Mouse (Mus musculus): Measurements from ENCODE around the gene Fam240b. TPM values are rescaled to one million over a fixed set of nuclear protein-coding genes. Genes with fewer than 3 reads are reported as not detected.

The Fam240b gene
- total RNA-seq, 2 experiments from 2014 or later: not detected

DNA sequence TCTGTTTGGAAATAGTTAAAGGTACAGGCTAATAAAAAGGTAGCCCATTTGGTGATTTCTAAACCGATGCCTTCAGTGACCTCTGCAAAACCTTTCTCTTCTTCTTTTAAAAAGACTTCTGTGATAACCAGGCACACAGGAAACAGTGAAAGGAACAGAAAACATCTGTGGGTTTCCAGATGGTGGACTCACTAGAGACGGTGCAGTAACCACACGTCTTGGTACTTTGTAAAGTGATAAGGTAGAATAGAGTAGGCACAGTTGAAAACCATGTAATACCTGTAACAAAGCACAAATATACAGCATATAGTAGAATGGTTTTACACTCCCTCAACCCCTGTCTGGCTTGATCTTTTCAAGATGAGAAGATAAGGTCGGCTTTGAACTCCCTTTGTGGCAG is 57.0 kb downstream of the Fam240b start:
- no peak for DNase-seq (ENCODE audit: low spot score in 2 of 2)

DNA sequence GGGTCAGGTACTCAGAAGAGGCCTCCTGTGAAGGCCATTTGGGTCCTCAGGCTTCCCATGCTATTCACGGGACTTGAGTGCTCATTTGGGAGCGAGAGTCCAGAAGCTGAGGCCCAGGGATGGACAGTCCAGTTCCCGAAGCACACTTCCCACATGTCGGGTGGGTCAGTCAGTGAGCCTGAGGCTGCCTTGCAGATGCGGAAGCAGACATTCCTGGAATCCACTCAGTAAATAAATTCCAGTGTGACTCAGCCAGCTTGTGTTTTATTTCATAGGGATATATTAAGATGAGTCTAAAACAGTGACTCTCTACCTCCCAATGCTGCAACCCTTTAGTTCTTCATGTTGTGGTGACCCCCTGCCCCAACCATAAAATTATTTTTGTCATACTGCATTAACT is 58.1 kb downstream of the Fam240b start:
- no peak for DNase-seq (ENCODE audit: low spot score in 2 of 2)

DNA sequence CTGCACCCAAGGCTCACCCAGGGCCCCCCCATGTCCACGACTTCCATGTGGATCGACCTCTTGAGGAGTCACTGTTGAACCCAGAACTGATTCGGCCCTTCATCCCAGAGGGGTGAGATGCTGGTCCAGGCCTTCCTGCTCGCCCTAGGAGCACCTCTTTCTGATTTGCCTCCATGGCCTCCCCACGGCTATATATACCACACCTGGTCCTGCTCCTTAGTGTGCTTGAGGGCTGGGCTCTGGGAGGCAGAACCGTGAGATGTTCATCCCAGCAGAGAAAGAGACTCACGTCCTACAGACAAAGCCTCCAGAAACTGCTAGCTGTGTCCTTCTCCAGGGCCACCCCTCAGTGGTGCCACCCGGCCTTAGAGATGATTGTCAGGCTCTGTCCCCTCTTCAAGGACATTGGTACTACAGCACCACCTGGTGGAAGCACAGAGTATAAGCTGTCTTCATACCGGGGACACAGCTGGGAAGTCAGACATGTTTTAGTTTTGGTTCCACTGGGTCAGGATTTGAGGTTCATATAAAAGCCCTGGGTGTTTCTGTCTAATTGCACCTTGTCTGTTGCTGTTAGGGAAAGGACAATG is 58.6 kb downstream of the Fam240b start:
- DNase-seq (ENCODE audit: low spot score in 2 of 2): peak; percentile 60 to 80

DNA sequence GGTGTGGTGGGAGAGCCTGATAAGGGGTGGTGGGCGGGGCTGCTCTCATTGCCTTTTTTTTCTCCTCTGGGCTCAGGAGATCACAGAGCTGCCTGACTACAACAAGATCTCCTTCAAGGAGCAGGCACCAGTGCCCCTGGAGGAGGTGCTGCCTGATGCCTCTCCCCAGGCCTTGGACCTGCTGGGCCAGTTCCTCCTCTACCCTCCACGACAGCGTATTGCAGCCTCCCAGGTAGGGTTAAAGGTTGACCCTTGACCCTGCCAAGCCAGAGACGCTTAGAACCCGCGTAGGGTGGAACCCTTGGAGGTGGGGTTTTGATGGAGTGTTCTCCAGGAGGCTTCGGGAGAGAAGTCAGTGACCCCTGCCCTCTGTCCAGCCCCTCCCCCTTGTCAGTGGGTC is 59.8 kb downstream of the Fam240b start:
- DNase-seq (ENCODE audit: low spot score in 2 of 2): no peak

DNA sequence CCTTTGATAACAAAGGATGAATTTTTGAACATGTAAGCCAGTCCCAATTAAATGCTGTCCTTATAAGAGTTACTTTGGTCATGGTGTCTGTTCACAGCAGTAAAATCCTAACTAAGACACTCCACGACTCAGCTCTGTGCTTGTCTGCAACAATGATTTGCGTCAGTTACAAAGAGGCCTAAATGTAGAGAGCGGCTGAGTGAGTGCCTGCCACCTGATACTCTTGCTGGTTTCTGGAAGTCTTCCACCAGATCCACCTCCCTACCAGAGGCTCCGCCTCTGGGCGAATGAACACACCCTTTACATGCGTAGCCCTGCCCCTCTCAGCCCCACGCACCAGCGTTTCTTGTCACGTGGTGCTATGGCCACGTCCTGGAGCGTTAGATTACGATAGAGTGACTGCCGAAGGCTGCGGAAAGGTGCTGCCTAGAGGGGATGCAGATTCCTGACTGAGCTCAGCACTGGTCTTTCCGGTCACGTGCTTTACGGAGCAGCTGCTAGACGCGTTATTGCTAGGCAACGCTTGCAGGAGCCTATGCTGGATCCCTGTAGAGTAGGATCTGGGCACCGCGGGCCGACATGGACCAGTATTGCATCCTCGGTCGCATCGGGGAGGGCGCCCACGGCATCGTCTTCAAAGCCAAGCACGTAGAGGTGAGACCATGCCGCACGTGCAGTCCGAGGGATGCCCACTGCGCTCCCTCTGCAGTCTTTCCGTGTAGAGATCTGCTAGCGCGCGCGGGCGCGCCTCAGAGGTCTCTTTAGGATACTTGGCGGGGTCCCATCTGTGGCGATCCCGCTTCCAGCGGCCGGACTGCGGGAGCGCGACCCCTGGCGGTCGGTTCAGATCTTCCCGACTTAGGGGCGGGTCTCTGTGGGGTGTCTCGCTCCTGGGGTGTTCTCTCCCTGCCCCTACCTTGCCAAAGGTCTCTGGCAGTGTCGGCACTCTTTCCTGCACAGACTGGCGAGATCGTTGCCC is 65.3 kb downstream of the Fam240b start, which contains the start of gene Cdk20:
TSS of gene Cdk20 (plus strand) at position 298 of the 979 bp plus-strand sequence.
- peak; percentile 88 to 93 for DNase-seq (ENCODE audit: low spot score in 2 of 2)

Other genes starting within 250 kb of the Fam240b start
- 10 to 100 TPM; 14.3 to 15.3 TPM for gene Cdc14b, start 222.5 kb downstream of the Fam240b start, total RNA-seq (2021)
- 10 to 100 TPM; 20.4 to 23.8 TPM for gene Aaed1, start 185.1 kb downstream of the Fam240b start, total RNA-seq (2021)
- 100 to 1,000 TPM; 117 to 124 TPM for gene Ctsl, start 126.9 kb downstream of the Fam240b start, total RNA-seq (2021)
- gene Cdk20, start 65.5 kb downstream of the Fam240b start, total RNA-seq (2021): 10 to 100 TPM in 1 of 2 experiments, 1 to 10 TPM in 1; 9.9 to 11.9 TPM

All from left cerebral cortex, adult 18-20 months (tissue).